18 mouse cellular contexts compared by ENCODE assay signal in the genomic region with DNA sequence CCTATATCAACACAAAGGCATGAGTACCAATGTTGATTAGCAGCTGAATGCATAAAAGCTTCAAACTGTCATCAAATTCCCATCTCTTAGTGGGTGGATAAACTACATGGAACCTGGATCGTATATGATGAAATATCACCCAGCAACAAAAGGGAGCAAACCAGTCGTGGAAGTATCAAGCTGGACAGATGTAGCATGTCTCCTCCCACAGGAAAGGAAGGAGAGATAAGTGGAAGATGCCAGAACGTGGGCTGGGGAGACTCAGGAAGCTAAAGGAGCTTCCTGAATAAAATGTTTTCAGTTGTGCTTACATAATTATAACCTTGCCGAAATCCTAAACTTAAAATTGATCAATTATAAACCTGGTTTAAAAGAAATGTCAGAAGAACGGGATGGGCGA. TPM values are rescaled to one million over a fixed set of nuclear protein-coding genes. Genes with fewer than 3 reads are reported as not detected.
"Had no signal": no experiment of that assay in that cellular context is flagged by ENCODE, and none has a peak within 500 bp of the region (broad histone marks: within the 10 kb centered on the region; RNA-seq: fewer than 3 reads in every experiment).

No protein-coding gene starts in this region.

- DNase-seq: kidney, adult 11 months; kidney, adult 9 months; kidney, postnatal 4 days; retina, postnatal 1 day; right cerebral cortex, postnatal 14 days; thymus, postnatal 36 days had no signal

- H3K36me3 ChIP-seq: limb, embryonic 12.5 days; midbrain, embryonic 12.5 days; neural tube, embryonic 13.5 days had no signal

- H3K9me3 ChIP-seq: limb, embryonic 12.5 days; midbrain, embryonic 12.5 days; neural tube, embryonic 13.5 days had no signal

- H3K4me2 ChIP-seq: limb, embryonic 12.5 days; midbrain, embryonic 12.5 days; neural tube, embryonic 13.5 days had no signal

- H3K27ac ChIP-seq: kidney, postnatal 0 days; layer of hippocampus, adult 2 months; limb, embryonic 12.5 days; midbrain, embryonic 12.5 days; neural tube, embryonic 13.5 days had no signal

- H3K4me3 ChIP-seq: layer of hippocampus, adult 2 months; limb, embryonic 12.5 days; midbrain, embryonic 12.5 days; neural tube, embryonic 13.5 days had no signal

- H3K27me3 ChIP-seq: limb, embryonic 12.5 days; midbrain, embryonic 12.5 days had no signal

- ATAC-seq: midbrain, embryonic 16.5 days had no signal

- H3K9ac ChIP-seq: limb, embryonic 12.5 days; midbrain, embryonic 12.5 days; neural tube, embryonic 13.5 days had no signal

RNA-seq across cellular contexts. Expression of gene Gm6899, which starts 4.1 kb away (rescaled TPM):
- total RNA-seq: layer of hippocampus, adult 2 months; layer of hippocampus, postnatal 10 days; left cerebral cortex, postnatal 25 days; liver, adult 2 months had no signal
- polyA plus RNA-seq: intestine, embryonic 14.5 days; limb, embryonic 12.5 days; liver, adult 2 months; lung, embryonic 16.5 days; midbrain, embryonic 12.5 days; midbrain, embryonic 16.5 days; neural tube, embryonic 13.5 days; small intestine, adult 2 months had no signal
